Mouse (Mus musculus) testis, adult 2 months (tissue): Measurements from ENCODE around the gene Zfp605.

Experiments used
- CTCF ChIP-seq: fragments of 200-500 bp; IDR thresholded peaks from 2 replicates; pipeline ENCODE4 v1.5.1; 2012; ENCODE audit warnings: low read depth, mild to moderate bottlenecking, inconsistent platforms, low read length, moderate library complexity; ENCODE audit not compliant: control insufficient read depth, insufficient read depth, insufficient replicate concordance
- POLR2A ChIP-seq: fragments of 200-500 bp; IDR thresholded peaks from 2 replicates; pipeline ENCODE4 v1.6.1; 2012; ENCODE audit warnings: low read depth, mild to moderate bottlenecking, inconsistent platforms, low read length, moderate library complexity; ENCODE audit not compliant: control insufficient read depth

- no peak for TF ChIP-seq CTCF
- TF ChIP-seq POLR2A = no peak
These were observed 68.7 kb downstream of the Zfp605 start for GRCm38 (mm10) chr5:110178628-110179027.
